Mouse (Mus musculus) lung, adult 2 months (tissue): Measurements from ENCODE around the gene Arpc2. TPM values are rescaled to one million over a fixed set of nuclear protein-coding genes. Genes with fewer than 3 reads are reported as not detected.

Source experiments
- DNase-seq: peaks from one replicate; pipeline ENCODE4 v3.0.0; 2022
- H3K4me1 ChIP-seq: fragments of 200-500 bp; 2 replicates; pipeline ENCODE4 v1.6.1; 2011; ENCODE audit warnings: low read length; ENCODE audit not compliant: control insufficient read depth, insufficient read depth
- H3K4me3 ChIP-seq: fragments of 200-500 bp; replicated peaks from 2 replicates; pipeline ENCODE3; 2011; ENCODE audit warnings: low read depth, mild to moderate bottlenecking, control low read depth, low read length; ENCODE audit errors: extremely low read depth
- CTCF ChIP-seq: fragments of 200-500 bp; IDR thresholded peaks from 2 replicates; pipeline ENCODE4 v1.5.1; 2011; ENCODE audit warnings: mild to moderate bottlenecking, low read length, control low read depth; ENCODE audit not compliant: insufficient read depth
- POLR2A ChIP-seq: fragments of 200-500 bp; IDR thresholded peaks from 2 replicates; pipeline ENCODE4 v1.6.1; 2011; ENCODE audit warnings: low read depth, mild to moderate bottlenecking, control low read depth, low read length, borderline replicate concordance; ENCODE audit errors: extremely low read depth
- WGBS: fragments of 180-500 bp; shearing (Covaris S2); methylation state at CpG from one replicate; pipeline ENCODE4 v1.1.7; 2018; 5-methylcytosine and 5-hydroxymethylcytosine counted together
- polyA plus RNA-seq: library from polyadenylated mRNA; depleted of rRNA; stranded (reverse); fragments of >200 nt; gene quantifications from 2 replicates; pipeline ENCODE4 v1.2.3, GENCODE M21; 2012

The Arpc2 gene
- polyA plus RNA-seq, 1 experiment = 180 TPM

- 56% methylated on average over 5 of the region's 5 CpGs for WGBS
- Histone ChIP-seq H3K4me3 (no peak overlapping the region), H3K4me1 (peaks cover 28% of the 10 kb centered on the region)
- no peak for TF ChIP-seq CTCF
- TF ChIP-seq POLR2A = no peak
- DNase-seq = no peak
Observed at GRCm38 (mm10) chr1:74290141-74290540, 54.3 kb downstream of the Arpc2 start.

- H3K4me1 ChIP-seq = peaks cover 45% of the 10 kb centered on the region
- no peak for TF ChIP-seq CTCF
- TF ChIP-seq POLR2A = no peak
- 84% methylated on average over 11 of the region's 11 CpGs for WGBS
- no peak for DNase-seq
- H3K4me3 ChIP-seq = no peak overlapping the region
Observed at GRCm38 (mm10) chr1:74292331-74293020, 56.6 kb downstream of the Arpc2 start.

GRCm38 (mm10) chr1:74293306-74293960 is 57.5 kb downstream of the Arpc2 start:
- Histone ChIP-seq H3K4me1 (peaks cover 55% of the 10 kb centered on the region), H3K4me3 (no peak overlapping the region)
- 62% methylated on average over 8 of the region's 8 CpGs for WGBS
- no peak for DNase-seq
- no peak for TF ChIP-seq CTCF
- no peak for TF ChIP-seq POLR2A

- Histone ChIP-seq H3K4me3 (no peak overlapping the region), H3K4me1 (peaks cover 58% of the 10 kb centered on the region)
- TF ChIP-seq POLR2A = no peak
- TF ChIP-seq CTCF = no peak
- no peak for DNase-seq
- WGBS = 57% methylated on average over 3 of the region's 3 CpGs
Observed at GRCm38 (mm10) chr1:74294090-74294643, 58.3 kb downstream of the Arpc2 start.

DNA sequence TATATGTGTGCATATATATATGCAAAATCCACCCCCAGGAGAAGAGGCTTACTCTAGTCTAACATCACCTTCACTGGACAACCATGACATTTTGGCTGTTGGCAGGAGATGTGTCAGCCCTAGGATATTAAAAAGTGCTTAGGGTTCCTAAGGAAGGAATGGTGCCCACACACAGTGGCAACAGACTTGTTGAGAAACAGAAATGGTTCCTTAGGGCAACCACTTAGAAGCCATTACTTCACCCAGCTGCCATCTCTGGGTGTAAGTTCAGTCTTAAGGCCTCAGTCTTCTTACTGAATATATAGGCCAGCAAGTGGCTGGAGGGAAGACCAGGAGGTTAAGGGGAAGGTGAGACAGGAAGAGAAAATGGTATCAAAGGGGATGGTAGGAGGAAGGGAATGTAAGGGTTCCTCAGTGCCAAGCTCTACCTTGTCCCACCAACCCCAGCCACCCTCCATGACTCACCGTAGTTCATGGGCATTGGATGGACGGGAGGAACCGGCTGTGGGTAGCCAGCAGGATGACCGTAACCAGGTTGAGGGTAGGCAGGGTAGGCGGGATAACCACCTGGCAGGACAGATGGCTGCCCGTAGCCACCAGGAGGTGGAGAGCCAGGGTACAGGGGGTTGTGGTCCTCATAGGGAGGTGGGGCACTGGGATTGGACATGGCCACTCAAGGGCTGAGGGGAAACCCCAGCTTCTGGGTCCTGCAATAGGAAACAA is 59.0 kb downstream of the Arpc2 start:
- H3K4me1 ChIP-seq = peaks cover 57% of the 10 kb centered on the region

GRCm38 (mm10) chr1:74295456-74296171 is 59.7 kb downstream of the Arpc2 start:
- TF ChIP-seq POLR2A (peak; percentile 88), CTCF (no peak)
- H3K4me1 ChIP-seq = peaks cover 56% of the 10 kb centered on the region
- H3K4me3 ChIP-seq = peak overlapping the region; percentile 5
- DNase-seq = peak; percentile 92
- 6% methylated on average over 9 of the region's 9 CpGs for WGBS

More for the DNA sequence above, 59.0 kb downstream of the Arpc2 start:
- WGBS = 50% methylated on average over 6 of the region's 6 CpGs
- TF ChIP-seq CTCF (no peak), POLR2A (no peak)
- H3K4me3 ChIP-seq = no peak overlapping the region
- no peak for DNase-seq

GRCm38 (mm10) chr1:74296477-74296876 is 60.6 kb downstream of the Arpc2 start:
- H3K4me1 ChIP-seq = peaks cover 63% of the 10 kb centered on the region
- peak; percentile 54 for DNase-seq
- 12% methylated on average over 6 of the region's 6 CpGs for WGBS
- TF ChIP-seq CTCF = no peak
- H3K4me3 ChIP-seq = no peak overlapping the region

DNA sequence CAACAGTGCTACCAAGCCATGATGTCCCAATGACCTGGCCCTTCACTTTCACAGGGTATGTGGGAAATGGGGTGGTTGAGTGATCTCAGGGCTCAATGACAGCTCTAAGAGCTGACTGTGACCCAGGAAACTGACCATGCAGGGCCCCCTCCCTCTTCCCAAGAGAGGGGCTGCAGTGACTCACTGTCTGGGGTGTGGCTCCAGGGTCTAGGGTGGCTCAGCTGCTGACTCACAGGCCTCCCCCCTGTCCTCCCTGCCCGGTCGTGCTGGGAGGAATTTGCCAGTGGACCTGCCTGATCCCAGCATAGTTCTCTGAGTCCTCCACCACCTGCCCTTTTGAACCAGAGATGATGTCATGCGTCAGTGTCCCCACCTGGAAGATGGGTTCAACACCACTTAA is 61.4 kb downstream of the Arpc2 start:
- H3K4me3 ChIP-seq = no peak overlapping the region
- H3K4me1 ChIP-seq = peaks cover 71% of the 10 kb centered on the region
- WGBS = 22% methylated on average over 3 of the region's 3 CpGs
- TF ChIP-seq POLR2A (no peak), CTCF (no peak)
- DNase-seq = peak; percentile 54

DNA sequence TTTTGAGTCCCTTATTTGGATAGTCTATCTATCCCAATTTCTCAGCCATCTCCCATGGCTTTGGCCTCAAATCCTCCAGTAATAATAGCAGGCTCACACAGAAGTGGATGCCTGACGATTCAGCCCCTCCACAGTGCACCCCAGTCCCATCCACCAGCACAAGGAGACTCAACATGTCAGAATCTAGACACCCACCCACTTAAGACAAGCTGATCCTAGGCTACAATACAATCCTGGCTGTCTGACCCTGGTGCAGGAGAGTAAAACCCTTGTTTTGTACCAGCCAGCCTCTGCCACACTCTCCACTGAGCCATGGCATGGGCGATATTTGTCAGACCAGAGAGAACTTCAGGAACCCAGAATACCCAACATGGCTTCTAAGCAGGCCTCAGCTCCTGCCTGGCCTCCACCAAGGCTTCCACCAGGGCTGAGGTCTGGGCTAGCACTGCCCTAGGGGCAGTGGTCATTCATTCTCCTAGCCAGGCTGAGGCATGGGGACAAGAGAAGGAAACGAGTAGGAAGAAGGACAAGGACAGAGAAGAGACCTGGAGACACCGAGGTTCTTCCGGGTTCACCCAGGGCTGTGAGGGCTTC is 62.4 kb downstream of the Arpc2 start:
- Histone ChIP-seq H3K4me3 (no peak overlapping the region), H3K4me1 (peaks cover 77% of the 10 kb centered on the region)
- TF ChIP-seq CTCF (no peak), POLR2A (no peak)
- no peak for DNase-seq
- 50% methylated on average over 5 of the region's 5 CpGs for WGBS
